Mouse (Mus musculus) liver, postnatal 0 days (tissue): ENCODE measurements at regions not wholly inside any gene's neighbourhood (a gene's known extent, or its start where the extent isn't known, plus 50 kb on each side); places are given as distances from the start of the nearest gene placed in this dataset.
A peak's percentile ranks its signal among the peaks of the same experiment; 100 is the strongest.

ENCODE experiments used
- CTCF ChIP-seq: sonication (generic); IDR thresholded peaks from 2 replicates; pipeline ENCODE4 v1.5.1; 2016; ENCODE audit warnings: antibody characterized with exemption, low read depth
- EP300 ChIP-seq: IDR thresholded peaks from 2 replicates; pipeline ENCODE4 v1.6.1; 2016; ENCODE audit warnings: antibody characterized with exemption, low read depth, mild to moderate bottlenecking

GRCm38 (mm10) chr9:76390839-76391238 lies 67.2 kb upstream of the Hcrtr2 start:
- TF ChIP-seq CTCF (peak; percentile 82), EP300 (no peak)
